Mouse (Mus musculus) adrenal gland, postnatal 36 days (tissue): ENCODE data around the gene Dnmbp. TPM values are rescaled to one million over a fixed set of nuclear protein-coding genes. Genes with fewer than 3 reads are reported as not detected.

Experiments used
- DNase-seq, 2 experiments: peaks; one replicate each; pipeline ENCODE4 v3.0.0; 2021; ENCODE audit warnings: mixed read lengths in 1 of 2
- total RNA-seq, 2 experiments: library from RNA; stranded (reverse); gene quantifications; 2 replicates each; pipeline ENCODE4 v1.2.3; 2021

Gene Dnmbp
- total RNA-seq, 2 experiments from 2014 or later = 12.6 to 13.3 TPM

- DNase-seq = peak; percentile 28 to 59
Observed at GRCm38 (mm10) chr19:43878111-43879092, 61.6 kb downstream of the Dnmbp start.

- DNase-seq = no peak
Observed at GRCm38 (mm10) chr19:43877364-43877763, 62.6 kb downstream of the Dnmbp start.

DNA sequence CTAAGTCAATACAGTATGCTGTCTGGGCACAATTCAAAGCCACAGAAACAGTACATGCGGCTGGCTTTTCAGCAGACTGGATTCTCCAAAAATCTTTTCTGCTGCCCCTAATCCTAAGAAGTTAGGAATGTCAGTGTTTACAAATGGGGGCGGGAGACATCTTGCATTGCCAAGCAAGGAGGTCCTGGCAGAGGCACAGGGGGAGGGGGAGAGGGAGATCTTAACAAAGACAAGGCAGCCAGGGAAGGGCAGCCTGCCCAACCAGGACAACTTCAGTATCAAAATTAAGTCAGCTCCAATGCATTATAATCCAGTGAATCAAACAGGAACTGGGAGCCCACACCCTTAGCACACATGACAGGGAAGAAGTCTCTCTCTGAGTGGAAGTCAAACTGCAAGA is 64.0 kb downstream of the Dnmbp start:
- DNase-seq = no peak

DNA sequence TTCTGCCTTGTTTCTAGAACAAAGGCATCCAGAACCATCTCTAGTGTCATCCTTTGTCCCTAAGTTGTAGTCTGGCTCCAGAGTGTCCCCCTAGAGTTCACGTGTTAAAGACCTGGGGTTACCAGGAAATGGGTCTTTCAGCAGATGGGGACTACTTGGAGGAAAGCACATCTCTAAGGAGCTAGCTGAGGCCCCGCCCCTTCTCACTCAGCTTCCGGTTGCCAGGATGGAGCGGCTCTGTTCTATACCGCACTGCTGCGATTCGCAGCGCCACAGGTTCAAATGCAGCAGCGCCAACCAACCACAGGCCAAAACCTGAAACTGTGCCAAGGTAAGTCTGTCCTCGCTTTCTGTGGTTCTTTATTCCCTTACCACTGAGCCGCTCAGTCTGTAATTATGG is 65.6 kb downstream of the Dnmbp start:
- DNase-seq = no peak

- no peak for DNase-seq
Observed at GRCm38 (mm10) chr19:43870418-43870817, 69.6 kb downstream of the Dnmbp start.

DNA sequence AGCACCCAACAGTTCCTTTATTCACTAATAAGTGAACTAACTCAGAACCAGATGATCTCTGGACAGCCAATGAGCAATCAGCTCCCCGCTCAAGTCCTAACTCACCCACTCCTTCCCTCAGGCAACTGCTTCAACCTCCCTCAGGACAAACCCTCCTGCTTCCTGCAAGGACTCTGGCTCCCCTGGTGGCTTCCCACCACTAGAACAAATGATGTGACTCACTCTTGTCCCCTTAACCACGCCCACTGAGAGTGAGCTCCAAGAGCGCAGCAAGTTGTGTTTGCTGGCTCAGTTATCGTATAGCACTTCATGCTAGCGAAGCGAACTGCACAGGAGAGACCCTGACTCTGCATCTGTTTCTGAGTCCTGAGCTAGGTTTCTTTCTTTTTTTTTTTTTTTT is 82.6 kb downstream of the Dnmbp start:
- peak; percentile 37 to 48 for DNase-seq

GRCm38 (mm10) chr19:43852837-43853545 is 87.0 kb downstream of the Dnmbp start:
- no peak for DNase-seq

GRCm38 (mm10) chr19:43851996-43852630 is 87.9 kb downstream of the Dnmbp start:
- DNase-seq = no peak

GRCm38 (mm10) chr19:43850026-43850425 is 90.0 kb downstream of the Dnmbp start:
- DNase-seq = peak; percentile 36 to 48

DNA sequence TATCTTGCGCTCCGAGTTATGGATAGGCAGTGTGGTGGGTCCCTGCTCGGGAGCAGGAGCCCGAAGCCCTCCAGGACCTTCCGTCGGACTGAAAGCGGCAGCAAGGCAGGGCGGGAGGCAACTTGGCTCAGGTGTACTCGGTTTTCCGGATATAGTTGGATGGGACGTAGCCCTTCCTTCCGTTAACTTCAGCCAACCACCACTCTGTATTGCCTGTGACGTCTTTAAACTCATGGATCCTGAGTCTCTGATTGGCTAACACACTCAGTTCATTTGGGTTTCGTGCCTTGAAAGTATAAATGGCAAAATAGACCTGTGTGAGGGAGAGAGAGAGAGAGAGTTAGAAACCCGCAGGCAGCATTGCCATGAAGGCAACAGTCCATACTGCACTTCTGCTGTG is 92.0 kb downstream of the Dnmbp start:
- DNase-seq = no peak

DNA sequence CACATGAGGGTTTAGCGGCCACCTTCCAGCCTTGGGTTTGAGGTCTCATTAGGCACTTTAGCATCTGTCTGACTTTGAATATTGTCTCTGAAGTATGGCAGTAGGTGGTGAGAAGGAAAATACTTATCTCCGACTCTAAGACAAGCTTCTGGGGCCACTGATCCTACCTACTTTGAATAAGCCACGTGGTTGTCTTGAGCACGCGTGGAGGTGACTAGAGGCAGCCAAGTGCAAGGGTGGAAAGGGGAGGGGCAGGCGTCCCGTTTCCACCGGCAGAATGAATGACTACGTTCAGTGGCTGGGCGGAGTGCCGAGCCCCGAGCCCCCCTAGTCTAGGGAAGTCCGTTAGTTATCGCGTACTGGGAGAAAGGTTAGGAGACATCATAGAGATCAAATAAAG is 92.9 kb downstream of the Dnmbp start:
- DNase-seq = no peak

DNA sequence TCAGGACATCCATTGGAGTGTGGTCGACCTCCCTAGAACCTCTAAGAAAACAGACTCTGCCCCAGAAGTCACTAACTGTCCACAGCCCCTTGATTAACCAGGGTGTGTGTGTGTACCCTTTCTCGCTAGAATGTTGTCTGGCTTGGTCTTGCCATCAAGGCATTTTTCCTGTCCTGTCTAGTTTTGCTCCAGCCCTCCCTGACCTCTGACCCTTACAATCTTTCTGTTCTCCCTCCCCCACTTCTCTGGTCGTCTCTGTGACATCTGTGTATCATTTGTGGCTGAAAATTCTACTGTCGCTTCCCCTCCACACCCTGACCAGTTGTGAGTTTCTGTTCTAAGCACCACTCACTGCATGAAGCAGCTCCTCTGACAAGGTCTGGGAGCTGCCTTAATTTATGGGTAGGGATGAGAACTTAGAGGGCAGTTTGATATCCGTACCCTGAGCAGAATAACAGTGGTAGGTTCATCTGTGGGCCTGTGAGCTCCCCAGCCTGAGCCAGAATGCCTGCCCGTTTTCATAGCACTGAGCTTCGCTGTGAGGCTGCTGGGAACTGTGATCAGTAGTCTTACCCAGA is 94.6 kb downstream of the Dnmbp start:
- no peak for DNase-seq

DNA sequence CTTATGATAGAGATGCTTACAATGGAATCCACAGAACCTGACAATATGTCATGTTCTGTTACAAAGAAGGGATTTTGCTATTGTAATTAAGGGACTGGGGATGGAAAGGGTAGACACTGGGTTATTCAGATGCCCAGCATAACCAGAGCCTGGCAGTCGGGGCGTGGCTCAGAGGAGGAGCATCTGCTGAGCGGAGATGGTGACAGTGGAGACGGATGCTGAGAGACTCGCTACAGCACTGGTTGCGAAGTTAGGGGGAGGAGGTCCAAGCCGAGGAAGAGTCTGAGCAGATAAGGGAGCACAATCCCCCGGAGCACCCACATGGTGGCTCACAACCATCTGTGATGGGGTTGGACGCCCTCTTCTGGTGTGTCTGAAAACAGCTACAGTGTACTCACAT is 96.8 kb downstream of the Dnmbp start:
- no peak for DNase-seq

DNA sequence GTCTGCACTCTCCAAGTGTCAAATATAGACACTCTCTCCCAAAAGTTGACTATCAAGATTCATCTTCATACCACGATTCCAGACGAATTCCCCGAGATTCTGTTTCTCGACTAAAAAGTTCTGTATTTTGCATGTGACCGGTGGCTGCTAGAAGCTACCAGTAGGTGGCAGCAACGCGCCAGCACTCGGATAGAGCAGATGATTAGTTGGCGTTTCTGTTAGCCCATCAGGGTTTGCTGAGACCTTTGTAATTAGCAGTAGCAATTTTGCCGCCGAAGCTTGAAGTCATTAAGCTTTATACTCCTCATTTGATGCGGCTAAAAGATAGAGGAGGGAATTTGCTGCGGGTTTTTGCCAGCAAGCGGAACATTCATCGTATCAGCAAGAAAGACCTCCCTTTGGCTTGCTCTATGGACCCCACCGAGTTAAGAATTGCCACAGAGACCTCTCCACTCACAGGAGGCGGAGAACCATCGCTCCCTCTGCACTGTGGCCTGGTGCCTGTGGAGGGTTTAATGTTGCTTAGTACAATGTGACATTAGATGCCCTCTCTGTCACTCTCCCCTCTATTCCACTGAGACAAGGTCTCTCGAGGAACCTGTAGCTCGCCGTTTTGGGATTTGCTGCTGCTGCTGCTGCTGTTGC is 107.4 kb downstream of the Dnmbp start:
- peak; percentile 74 to 81 for DNase-seq

- no peak for DNase-seq
Observed at GRCm38 (mm10) chr19:43826855-43827254, 113.1 kb downstream of the Dnmbp start.

DNA sequence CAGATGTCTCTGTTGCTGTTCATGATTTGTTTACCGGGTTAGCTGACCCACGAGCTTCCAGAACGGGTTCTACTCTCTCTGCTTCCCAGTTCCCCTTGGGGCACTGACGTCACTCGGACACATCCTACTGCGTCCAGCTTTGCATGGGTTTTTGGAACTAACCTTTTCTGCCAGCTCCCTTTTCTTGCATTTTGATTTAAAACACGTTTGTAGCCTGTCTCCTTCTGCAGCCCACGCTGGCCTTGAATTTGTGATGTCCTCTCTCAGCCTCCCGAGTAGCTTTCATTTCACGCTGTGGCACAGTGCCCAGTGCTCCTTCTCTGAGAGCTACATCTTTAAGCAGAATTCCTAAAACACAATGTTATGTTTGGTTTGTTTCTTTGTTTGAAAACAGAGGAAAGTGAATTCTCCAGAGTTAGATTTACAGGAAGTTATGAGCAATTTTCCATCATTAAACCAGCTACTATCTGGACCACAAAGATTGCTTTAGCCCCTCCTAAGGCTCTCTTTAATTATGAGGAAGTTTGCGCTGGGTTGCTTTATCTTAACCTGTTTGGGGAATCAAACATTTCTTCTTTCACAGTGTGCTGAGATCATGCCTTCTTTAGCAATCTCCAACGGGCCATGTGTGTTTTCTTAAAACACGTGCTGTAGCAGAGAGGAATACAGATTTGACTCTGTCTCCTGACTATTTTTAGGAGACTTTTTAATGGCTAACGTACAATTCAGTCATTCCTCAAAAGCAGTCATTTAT is 124.2 kb downstream of the Dnmbp start:
- peak; percentile 55 to 72 for DNase-seq

- DNase-seq = no peak
Observed at GRCm38 (mm10) chr19:43813315-43813714, 126.7 kb downstream of the Dnmbp start.

- no peak for DNase-seq
Observed at GRCm38 (mm10) chr19:43811419-43811818, 128.6 kb downstream of the Dnmbp start.

- DNase-seq = no peak
Observed at GRCm38 (mm10) chr19:43809331-43809730, 130.7 kb downstream of the Dnmbp start.

GRCm38 (mm10) chr19:43803866-43804265 is 136.1 kb downstream of the Dnmbp start:
- no peak for DNase-seq

DNA sequence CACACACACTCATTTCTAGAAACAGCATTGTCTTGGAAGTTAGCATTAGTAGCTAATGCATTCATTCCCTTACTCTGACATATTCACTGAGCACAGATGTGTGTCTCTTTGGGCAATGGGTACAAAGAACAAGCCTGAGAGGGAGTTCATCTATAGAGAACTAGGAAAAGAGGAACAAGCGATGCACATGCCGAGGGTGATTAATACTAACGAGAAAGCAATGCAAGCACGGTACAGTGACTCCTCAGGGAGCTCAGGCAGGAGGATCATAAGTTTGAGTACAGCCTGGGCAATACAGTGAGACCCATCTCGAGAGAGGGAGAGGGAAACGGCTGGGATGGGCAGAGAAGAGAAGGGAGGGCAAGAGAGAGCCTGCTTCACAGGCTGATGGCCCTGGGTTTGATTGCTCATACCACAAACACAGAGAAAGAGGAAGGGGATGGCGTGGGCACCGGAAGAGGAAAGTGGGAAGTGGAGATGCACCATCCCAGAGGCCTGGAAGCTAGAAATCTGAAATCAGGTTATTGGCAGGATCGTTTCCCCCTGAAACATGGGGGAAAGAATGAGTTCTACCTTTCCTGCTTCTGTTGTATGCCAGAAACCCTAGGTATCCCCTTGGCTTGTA is 138.5 kb downstream of the Dnmbp start:
- DNase-seq = no peak
